Mouse (Mus musculus) liver, embryonic 12.5 days (tissue): Measurements from ENCODE around the gene Mrtfa. TPM values are rescaled to one million over a fixed set of nuclear protein-coding genes. Genes with fewer than 3 reads are reported as not detected.

Experiments
- ATAC-seq: fragments of 200-750 bp; cut with Nextera tagmentation; 2 replicates; pipeline ENCODE4 v1.8.0; 2017; ENCODE audit warnings: moderate number of reproducible peaks, mild to moderate bottlenecking, moderate library complexity
- H3K27ac ChIP-seq: fragments of 300-500 bp; sonication (generic); 2 replicates; pipeline ENCODE4 v1.5.1; 2016; ENCODE audit warnings: mild to moderate bottlenecking
- H3K27me3 ChIP-seq: fragments of 300-500 bp; sonication (generic); replicated peaks from 2 replicates; pipeline ENCODE4 v1.6.1; 2016; ENCODE audit warnings: mild to moderate bottlenecking, moderate library complexity
- H3K36me3 ChIP-seq: fragments of 300-500 bp; sonication (generic); 2 replicates; pipeline ENCODE4 v1.6.1; 2016; ENCODE audit warnings: mild to moderate bottlenecking, moderate library complexity
- H3K4me1 ChIP-seq: fragments of 300-500 bp; sonication (generic); 2 replicates; pipeline ENCODE4 v1.6.1; 2016
- H3K4me2 ChIP-seq: fragments of 300-500 bp; sonication (generic); 2 replicates; pipeline ENCODE4 v1.6.1; 2016; ENCODE audit warnings: mild to moderate bottlenecking, moderate library complexity
- H3K4me3 ChIP-seq: fragments of 300-500 bp; sonication (generic); 2 replicates; pipeline ENCODE4 v1.5.1; 2016; ENCODE audit warnings: mild to moderate bottlenecking, moderate library complexity
- H3K9ac ChIP-seq: fragments of 300-500 bp; sonication (generic); 2 replicates; pipeline ENCODE4 v1.6.1; 2016; ENCODE audit warnings: mild to moderate bottlenecking, moderate library complexity
- H3K9me3 ChIP-seq: fragments of 300-500 bp; sonication (generic); replicated peaks from 2 replicates; pipeline ENCODE4 v1.6.1; 2016; ENCODE audit warnings: mild to moderate bottlenecking, moderate library complexity
- WGBS: fragments of 180-500 bp; shearing (Covaris S2); methylation state at CpG from one replicate; pipeline ENCODE4 v1.1.7; 2016; ENCODE audit not compliant: insufficient replicate concordance; 5-methylcytosine and 5-hydroxymethylcytosine counted together
- polyA plus RNA-seq: library from polyadenylated mRNA; unstranded; fragments of >200 nt; fragmentation: Nextera tagmentation; extraction: Ambion mirVana; gene quantifications from 2 replicates; pipeline ENCODE4 v1.2.1, GENCODE M21; 2016

Mrtfa gene
- polyA plus RNA-seq = 8.0 and 8.7 TPM in 2 replicates

DNA sequence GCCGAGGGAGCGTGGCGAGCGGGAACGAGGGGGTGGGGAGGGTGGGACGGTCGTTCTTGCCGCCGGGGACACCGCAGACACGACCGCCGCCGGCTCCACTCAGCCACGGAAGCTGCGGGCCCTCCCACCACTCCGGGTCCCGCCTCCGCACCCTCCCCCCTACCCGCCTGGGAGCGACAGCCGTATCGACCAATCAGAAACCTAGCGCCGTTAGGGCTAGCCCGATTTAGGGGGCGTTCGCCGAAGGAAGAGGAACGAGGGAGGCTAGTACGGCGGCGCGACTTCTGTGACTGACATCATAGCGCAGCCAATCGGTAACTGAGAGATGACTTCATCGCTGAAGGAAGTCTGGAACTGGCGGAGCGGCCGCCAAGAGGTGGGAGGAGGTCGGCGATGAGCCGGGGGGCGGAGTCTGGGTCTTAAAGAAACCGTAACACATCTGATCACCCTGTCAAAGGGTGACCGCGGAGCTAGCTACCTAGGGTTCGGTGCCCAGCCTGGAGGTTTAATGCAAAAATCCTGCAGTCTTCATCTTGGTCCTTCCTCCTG, at the start of gene Mrtfa:
Gene Mrtfa (minus strand): TSS at position 128 of the 549 bp plus-strand sequence.
- peak; percentile 97 for ATAC-seq
- no peaks in the 10 kb centered on the region for H3K9me3 ChIP-seq
- H3K27ac ChIP-seq = peak within 1 kb of the TSS; percentile 59
- whole genome bisulfite sequencing = under 1% methylated on average over 34 of the region's 48 CpGs
- H3K27me3 ChIP-seq = no peaks in the 10 kb centered on the region
- peak within 1 kb of the TSS; percentile 86 for H3K9ac ChIP-seq
- H3K4me1 ChIP-seq = peaks cover 32% of the 10 kb centered on the region
- peak within 1 kb of the TSS; percentile 100 for H3K4me2 ChIP-seq
- peak within 1 kb of the TSS; percentile 84 for H3K4me3 ChIP-seq
- H3K36me3 ChIP-seq = no peaks in the 10 kb centered on the region

DNA sequence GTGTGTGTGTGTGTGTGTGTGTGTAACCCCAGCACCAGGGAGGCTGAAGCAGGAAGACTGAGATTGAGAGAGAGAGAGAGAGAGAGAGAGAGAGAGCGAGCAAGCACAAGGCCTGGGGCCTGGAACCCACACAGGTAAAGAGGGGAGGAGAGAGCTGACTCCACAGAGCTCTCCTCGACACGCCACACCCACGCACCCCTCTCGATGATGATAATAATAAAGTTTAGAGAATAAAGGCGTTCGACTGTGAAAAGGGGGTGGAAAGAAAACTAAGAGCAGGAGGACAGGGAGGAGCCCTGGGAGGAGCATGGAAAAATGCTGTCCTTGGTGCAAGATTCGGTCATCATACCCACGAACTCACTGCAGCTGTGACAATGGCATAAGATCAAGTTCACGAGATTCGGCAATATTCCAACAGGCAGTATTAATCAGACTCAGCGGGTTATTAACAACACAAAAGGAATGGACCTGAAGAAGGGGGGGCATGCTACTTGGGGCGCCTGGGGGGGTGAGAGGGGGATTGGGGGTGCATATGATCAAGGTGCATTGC, 49.3 kb upstream of the Mrtfa start:
- no peaks in the 10 kb centered on the region for H3K9me3 ChIP-seq
- no peak overlapping the region for H3K27ac ChIP-seq
- H3K4me3 ChIP-seq = no peak overlapping the region
- H3K4me2 ChIP-seq = no peak overlapping the region
- H3K4me1 ChIP-seq = peaks cover 6% of the 10 kb centered on the region
- peaks cover 57% of the 10 kb centered on the region for H3K27me3 ChIP-seq
- 70% methylated on average over 13 of the region's 13 CpGs for WGBS
- no peak for ATAC-seq
- H3K9ac ChIP-seq = no peak overlapping the region
- no peaks in the 10 kb centered on the region for H3K36me3 ChIP-seq

DNA sequence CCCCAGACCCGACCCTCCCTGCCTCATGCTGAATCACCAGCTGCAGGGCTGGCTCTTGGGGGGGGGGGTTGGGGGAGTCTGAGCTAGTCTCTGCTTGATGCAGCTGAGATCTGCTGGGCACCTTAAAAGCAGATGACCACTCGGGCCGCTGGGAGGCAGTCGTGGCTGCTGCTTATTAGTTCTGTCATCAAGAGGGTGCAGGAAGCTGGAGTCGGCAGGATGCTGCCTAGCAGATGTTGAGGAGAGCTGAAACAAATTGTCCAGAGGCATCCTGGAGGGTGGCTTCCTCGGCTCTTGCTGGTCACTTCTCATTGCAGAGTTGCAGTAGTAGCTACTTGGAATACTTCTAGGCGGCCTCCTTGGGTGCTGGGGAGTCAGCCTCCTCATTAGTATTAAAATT, 48.7 kb upstream of the Mrtfa start:
- H3K36me3 ChIP-seq = no peaks in the 10 kb centered on the region
- 20% methylated on average over 7 of the region's 7 CpGs for WGBS
- H3K9me3 ChIP-seq = no peaks in the 10 kb centered on the region
- peaks cover 63% of the 10 kb centered on the region for H3K27me3 ChIP-seq
- peaks cover 10% of the 10 kb centered on the region for H3K4me1 ChIP-seq
- H3K27ac ChIP-seq = no peak overlapping the region
- H3K4me2 ChIP-seq = no peak overlapping the region
- H3K9ac ChIP-seq = no peak overlapping the region
- no peak overlapping the region for H3K4me3 ChIP-seq
- ATAC-seq = no peak

DNA sequence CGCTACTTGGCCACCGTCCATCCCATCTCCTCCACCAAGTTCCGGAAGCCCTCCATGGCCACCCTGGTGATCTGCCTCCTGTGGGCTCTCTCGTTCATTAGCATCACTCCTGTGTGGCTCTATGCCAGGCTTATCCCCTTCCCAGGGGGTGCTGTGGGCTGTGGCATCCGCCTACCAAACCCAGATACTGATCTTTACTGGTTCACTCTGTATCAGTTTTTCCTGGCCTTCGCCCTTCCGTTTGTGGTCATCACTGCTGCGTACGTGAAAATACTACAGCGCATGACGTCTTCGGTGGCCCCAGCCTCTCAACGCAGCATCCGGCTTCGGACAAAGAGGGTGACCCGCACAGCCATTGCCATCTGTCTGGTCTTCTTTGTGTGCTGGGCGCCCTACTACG, 46.9 kb upstream of the Mrtfa start:
- ATAC-seq = no peak
- peaks cover 10% of the 10 kb centered on the region for H3K4me1 ChIP-seq
- H3K4me2 ChIP-seq = no peak overlapping the region
- no peak overlapping the region for H3K27ac ChIP-seq
- peaks cover 76% of the 10 kb centered on the region for H3K27me3 ChIP-seq
- H3K9ac ChIP-seq = no peak overlapping the region
- no peak overlapping the region for H3K4me3 ChIP-seq
- H3K36me3 ChIP-seq = no peaks in the 10 kb centered on the region
- no peaks in the 10 kb centered on the region for H3K9me3 ChIP-seq
- WGBS = 68% methylated on average over 18 of the region's 18 CpGs

DNA sequence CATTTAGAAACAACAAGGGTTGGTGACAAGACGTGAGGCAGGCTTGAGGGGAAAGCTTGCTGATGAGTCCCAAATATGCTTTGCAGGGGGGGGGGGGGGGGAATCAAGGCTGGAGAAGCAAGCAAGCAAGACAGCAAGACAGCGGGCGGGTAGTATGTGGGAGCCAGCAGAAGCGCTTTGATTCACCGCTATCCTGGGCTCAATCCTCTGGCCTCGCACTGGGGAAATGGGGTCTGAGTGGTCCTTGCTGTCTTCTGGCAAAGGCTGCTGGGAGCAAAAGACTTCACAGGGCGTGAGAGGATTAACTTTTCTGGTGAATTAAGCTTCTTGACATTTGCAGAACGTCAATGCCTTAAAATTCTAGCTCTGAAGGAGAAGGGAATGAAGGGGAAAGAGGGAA, 45.5 kb upstream of the Mrtfa start:
- peaks cover 10% of the 10 kb centered on the region for H3K4me1 ChIP-seq
- peaks cover 79% of the 10 kb centered on the region for H3K27me3 ChIP-seq
- H3K4me3 ChIP-seq = 0 out of 2 replicates have a peak overlapping the region, but pooled peaks have one; percentile 27
- peak overlapping the region; percentile 54 for H3K4me2 ChIP-seq
- H3K9ac ChIP-seq = no peak overlapping the region
- WGBS = 8% methylated on average over 8 of the region's 8 CpGs
- H3K36me3 ChIP-seq = no peaks in the 10 kb centered on the region
- H3K9me3 ChIP-seq = no peaks in the 10 kb centered on the region
- no peak for ATAC-seq
- no peak overlapping the region for H3K27ac ChIP-seq

DNA sequence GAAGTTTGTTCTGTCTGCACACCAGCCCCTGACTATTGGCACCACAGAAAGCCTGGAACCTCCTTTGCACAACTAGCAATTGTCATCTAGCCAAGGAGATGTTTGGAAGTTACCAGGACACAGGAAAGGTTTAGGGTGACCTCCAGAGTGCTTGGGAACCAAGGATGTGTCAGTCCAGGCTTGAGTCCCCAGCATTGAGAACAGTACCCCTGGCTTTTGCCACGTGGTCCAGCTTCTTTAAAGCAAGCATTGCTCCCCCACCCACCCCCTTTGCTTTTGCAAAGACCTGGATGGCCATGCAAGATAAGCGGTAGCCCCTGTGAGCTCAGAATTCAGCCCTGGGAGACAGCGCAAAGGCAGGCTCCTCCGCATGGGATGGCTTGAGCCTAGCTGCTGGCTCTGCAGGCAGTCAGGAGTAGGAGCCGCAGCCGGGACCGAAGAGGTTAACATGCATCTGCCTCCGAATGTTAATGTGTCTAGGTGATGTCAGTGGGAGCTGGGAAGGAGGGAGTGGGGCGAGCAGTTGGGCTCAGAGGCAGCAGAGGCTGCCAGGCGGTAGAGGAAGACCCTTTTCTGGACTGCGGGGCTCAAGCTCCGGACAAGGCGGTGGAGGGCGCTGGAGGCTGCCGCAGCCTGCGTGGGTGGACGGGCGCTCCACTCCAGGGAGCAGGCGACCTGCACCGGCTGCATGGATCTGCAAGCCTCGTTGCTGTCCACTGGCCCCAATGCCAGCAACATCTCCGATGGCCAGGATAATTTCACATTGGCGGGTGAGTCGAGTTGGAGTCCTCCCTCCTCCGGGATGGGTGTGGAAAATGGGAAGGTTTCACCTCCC, 44.7 kb upstream of the Mrtfa start, which contains the start of gene Mchr1:
Gene Mchr1 (plus strand): TSS at position 414 of the 835 bp plus-strand sequence.
- Histone ChIP-seq H3K4me2 (peak within 1 kb of the TSS; percentile 54), H3K27me3 (peaks cover 74% of the 10 kb centered on the region), H3K36me3 (no peaks in the 10 kb centered on the region), H3K4me1 (peaks cover 10% of the 10 kb centered on the region), H3K27ac (no peak within 1 kb of the TSS), H3K9me3 (no peaks in the 10 kb centered on the region), H3K4me3 (peak within 1 kb of the TSS; percentile 27), H3K9ac (no peak within 1 kb of the TSS)
- WGBS = 5% methylated on average over 25 of the region's 25 CpGs
- ATAC-seq = no peak

DNA sequence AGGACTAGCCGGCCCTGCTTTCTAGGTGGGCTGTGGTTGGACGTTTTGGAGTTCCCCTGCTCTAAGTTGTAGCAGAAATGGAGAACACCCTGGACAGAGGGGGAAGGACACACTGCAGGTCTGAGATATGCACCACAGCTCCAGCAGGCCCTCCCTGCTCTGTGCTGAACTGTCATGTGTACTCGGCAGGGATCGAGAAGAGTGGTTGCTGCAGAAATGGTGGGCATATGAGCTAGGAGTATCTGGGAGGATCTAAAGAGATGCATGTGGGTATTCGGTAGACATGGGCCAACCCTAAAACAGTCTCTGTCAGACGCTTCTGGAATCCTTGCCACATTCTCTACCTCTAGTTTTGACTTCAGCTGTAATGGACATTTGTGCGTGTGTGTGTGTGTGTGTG, 40.8 kb upstream of the Mrtfa start:
- Histone ChIP-seq H3K9ac (no peak overlapping the region), H3K4me2 (no peak overlapping the region), H3K36me3 (no peaks in the 10 kb centered on the region), H3K4me1 (peaks cover 10% of the 10 kb centered on the region), H3K4me3 (no peak overlapping the region), H3K27ac (no peak overlapping the region), H3K27me3 (peaks cover 37% of the 10 kb centered on the region), H3K9me3 (no peaks in the 10 kb centered on the region)
- 52% methylated on average over 7 of the region's 7 CpGs for WGBS
- no peak for ATAC-seq

DNA sequence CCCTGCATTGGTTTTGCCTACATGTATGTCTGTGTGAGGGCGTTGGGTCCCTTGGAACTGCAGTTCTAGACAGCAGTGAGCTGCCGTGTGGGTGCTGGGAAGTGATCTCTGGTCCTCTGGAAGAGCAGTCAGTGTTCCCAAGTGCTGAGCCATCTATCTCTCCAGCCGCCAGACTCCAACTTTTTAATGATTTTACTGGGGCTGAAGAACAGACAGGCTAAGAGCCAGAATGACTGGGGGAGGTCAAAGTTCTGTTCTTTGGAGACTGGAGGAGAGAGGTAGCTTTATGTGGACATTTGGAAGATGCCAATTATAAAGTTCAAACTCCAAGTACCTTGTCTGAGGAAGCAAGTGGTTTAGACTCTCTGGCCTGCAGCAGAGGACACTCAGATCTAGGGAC, 39.2 kb upstream of the Mrtfa start:
- Histone ChIP-seq H3K4me3 (no peak overlapping the region), H3K36me3 (no peaks in the 10 kb centered on the region), H3K4me2 (no peak overlapping the region), H3K9ac (no peak overlapping the region), H3K27ac (no peak overlapping the region), H3K4me1 (peaks cover 4% of the 10 kb centered on the region; the same call in 1 of the 2 replicates), H3K27me3 (peaks cover 21% of the 10 kb centered on the region), H3K9me3 (no peaks in the 10 kb centered on the region)
- ATAC-seq = no peak
- 62% methylated on average over 3 of the region's 3 CpGs for WGBS

DNA sequence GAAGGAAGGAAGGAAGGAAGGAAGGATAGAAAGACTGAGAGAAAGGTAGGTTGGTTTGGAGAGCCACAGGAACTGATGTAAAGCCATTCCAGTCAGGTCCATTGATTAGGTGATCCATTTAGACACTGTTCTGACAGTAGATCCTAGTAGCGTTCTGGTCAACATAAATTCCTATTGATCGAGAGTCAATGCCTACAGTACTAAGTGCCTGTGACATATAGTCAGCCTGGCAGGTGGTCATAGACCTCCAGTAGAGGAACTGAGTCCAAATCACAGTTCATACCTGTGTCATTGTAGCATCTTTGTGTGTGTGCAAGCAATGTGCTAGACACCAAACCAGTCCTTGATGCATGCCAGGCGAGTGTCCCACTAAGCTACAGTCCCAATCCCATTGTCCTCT, 37.7 kb upstream of the Mrtfa start:
- no peak overlapping the region for H3K9ac ChIP-seq
- no peaks in the 10 kb centered on the region for H3K9me3 ChIP-seq
- 63% methylated on average over 3 of the region's 3 CpGs for WGBS
- no peaks in the 10 kb centered on the region for H3K36me3 ChIP-seq
- H3K4me2 ChIP-seq = no peak overlapping the region
- no peak for ATAC-seq
- H3K27ac ChIP-seq = no peak overlapping the region
- peaks cover 7% of the 10 kb centered on the region; the same call in 1 of the 2 replicates for H3K27me3 ChIP-seq
- H3K4me3 ChIP-seq = no peak overlapping the region
- H3K4me1 ChIP-seq = no peaks in the 10 kb centered on the region

DNA sequence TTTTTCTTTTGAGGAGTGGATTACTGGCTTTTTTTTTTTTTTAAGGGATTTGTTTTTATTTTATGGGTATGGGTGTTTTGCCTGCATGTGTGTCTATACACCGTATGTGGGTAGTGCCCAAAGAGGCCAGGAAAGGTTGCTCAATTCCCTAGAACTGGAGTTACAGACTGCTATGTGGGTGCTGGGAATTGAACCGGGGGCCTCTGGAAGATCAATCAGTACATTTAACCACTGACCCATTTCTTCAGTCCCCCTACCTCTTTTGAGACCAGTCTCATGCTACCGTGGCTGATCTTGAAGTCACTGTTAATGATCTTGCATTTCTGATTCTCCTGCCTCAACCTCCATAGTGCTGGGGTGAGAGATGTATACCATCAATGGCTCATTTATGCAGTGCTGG, 36.7 kb upstream of the Mrtfa start:
- H3K9ac ChIP-seq = no peak overlapping the region
- H3K36me3 ChIP-seq = no peaks in the 10 kb centered on the region
- H3K4me1 ChIP-seq = no peaks in the 10 kb centered on the region
- 68% methylated on average over 3 of the region's 3 CpGs for WGBS
- no peaks in the 10 kb centered on the region for H3K9me3 ChIP-seq
- no peak for ATAC-seq
- H3K4me2 ChIP-seq = no peak overlapping the region
- H3K27ac ChIP-seq = no peak overlapping the region
- H3K27me3 ChIP-seq = 0 out of 2 replicates have a peak, but pooled peaks cover 3% of the 10 kb centered on the region
- H3K4me3 ChIP-seq = no peak overlapping the region

DNA sequence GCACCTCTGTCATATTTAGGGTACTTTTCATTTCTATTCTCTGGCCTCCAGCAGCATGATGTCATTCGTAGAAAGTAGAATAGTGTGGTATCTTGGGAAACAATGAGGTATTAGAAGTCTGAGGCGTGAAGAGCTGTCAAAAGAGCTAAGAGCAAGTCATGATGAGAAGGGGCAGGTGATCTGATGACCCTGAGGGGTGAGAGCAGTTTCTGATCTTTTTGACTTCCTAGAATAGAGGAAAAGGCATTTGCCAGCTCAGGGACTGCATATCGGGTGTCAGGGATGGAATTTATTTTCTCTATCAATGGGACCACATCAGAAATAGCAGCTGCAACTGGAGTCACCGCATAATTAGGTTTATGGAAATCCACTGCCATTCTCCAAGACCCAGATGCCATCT, 36.2 kb upstream of the Mrtfa start:
- 69% methylated on average over 4 of the region's 4 CpGs for WGBS
- no peaks in the 10 kb centered on the region for H3K4me1 ChIP-seq
- no peak for ATAC-seq
- no peak overlapping the region for H3K4me3 ChIP-seq
- no peak overlapping the region for H3K27ac ChIP-seq
- H3K9me3 ChIP-seq = no peaks in the 10 kb centered on the region
- H3K36me3 ChIP-seq = no peaks in the 10 kb centered on the region
- H3K4me2 ChIP-seq = no peak overlapping the region
- no peaks in the 10 kb centered on the region for H3K27me3 ChIP-seq
- H3K9ac ChIP-seq = no peak overlapping the region

DNA sequence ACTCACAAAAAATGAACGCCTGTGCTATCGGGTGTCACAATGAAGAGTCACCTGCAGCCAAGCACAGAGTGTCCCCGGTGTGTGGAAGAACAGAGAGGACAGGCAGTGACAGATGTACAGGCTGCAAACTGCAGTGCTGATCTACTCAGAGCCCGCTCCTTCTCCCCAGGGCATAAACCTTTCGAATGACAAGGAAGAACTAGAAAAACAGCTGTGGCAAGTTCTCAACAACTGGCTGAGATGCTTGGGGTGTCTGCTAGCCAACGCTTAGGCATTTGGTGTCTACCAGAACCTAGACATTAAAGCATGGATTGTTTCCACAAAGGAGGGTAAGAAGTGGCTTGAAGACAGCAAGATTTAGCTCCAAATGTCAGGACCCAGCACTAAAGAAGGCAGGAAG, 35.2 kb upstream of the Mrtfa start:
- Histone ChIP-seq H3K27ac (no peak overlapping the region), H3K4me3 (no peak overlapping the region), H3K4me1 (no peaks in the 10 kb centered on the region), H3K36me3 (no peaks in the 10 kb centered on the region), H3K9ac (no peak overlapping the region), H3K4me2 (no peak overlapping the region), H3K9me3 (no peaks in the 10 kb centered on the region), H3K27me3 (peaks cover 3% of the 10 kb centered on the region; the same call in 1 of the 2 replicates)
- 70% methylated on average over 6 of the region's 6 CpGs for WGBS
- ATAC-seq = no peak
